Mouse (Mus musculus) heart, embryonic 11.5 days (tissue): Measurements from ENCODE around the gene Pkd1. TPM values are rescaled to one million over a fixed set of nuclear protein-coding genes. Genes with fewer than 3 reads are reported as not detected.

Experiments
- ATAC-seq: fragments of 200-750 bp; cut with Nextera tagmentation; replicated peaks from 2 replicates; pipeline ENCODE4 v1.8.0; 2017; ENCODE audit warnings: moderate library complexity; ENCODE audit not compliant: insufficient number of reproducible peaks, low FRiP score, low TSS enrichment
- H3K27ac ChIP-seq: fragments of 300-500 bp; sonication (generic); 2 replicates; pipeline ENCODE4 v1.5.1; 2014; ENCODE audit warnings: mild to moderate bottlenecking, low read depth, low read length
- H3K27me3 ChIP-seq: fragments of 300-500 bp; sonication (generic); 2 replicates; pipeline ENCODE4 v1.6.1; 2014; ENCODE audit warnings: mild to moderate bottlenecking, low read length, mixed read lengths; ENCODE audit not compliant: control insufficient read depth, insufficient read depth
- H3K36me3 ChIP-seq: fragments of 300-500 bp; sonication (generic); 2 replicates; pipeline ENCODE4 v1.6.1; 2014; ENCODE audit warnings: mild to moderate bottlenecking, low read length, moderate library complexity, mixed read lengths; ENCODE audit not compliant: control insufficient read depth, insufficient read depth
- H3K4me1 ChIP-seq: fragments of 300-500 bp; sonication (generic); 2 replicates; pipeline ENCODE4 v1.6.1; 2014; ENCODE audit warnings: low read length; ENCODE audit not compliant: control insufficient read depth, insufficient read depth
- H3K4me2 ChIP-seq: fragments of 300-500 bp; sonication (generic); 2 replicates; pipeline ENCODE4 v1.6.1; 2014; ENCODE audit warnings: mild to moderate bottlenecking, moderate library complexity
- H3K4me3 ChIP-seq: fragments of 300-500 bp; sonication (generic); 2 replicates; pipeline ENCODE4 v1.5.1; 2014; ENCODE audit warnings: low read depth, low read length
- H3K9ac ChIP-seq: fragments of 300-500 bp; sonication (generic); 2 replicates; pipeline ENCODE4 v1.6.1; 2014; ENCODE audit warnings: mild to moderate bottlenecking, low read depth, low read length, moderate library complexity
- H3K9me3 ChIP-seq: fragments of 300-500 bp; sonication (generic); replicated peaks from 2 replicates; pipeline ENCODE4 v1.6.1; 2016; ENCODE audit warnings: low read length; ENCODE audit not compliant: control insufficient read depth
- WGBS: fragments of 180-500 bp; shearing (Covaris S2); extraction: QIAGEN DNeasy Blood & Tissue Kit; methylation state at CpG from one replicate; pipeline ENCODE4 v1.1.7; 2014; ENCODE audit not compliant: insufficient replicate concordance; 5-methylcytosine and 5-hydroxymethylcytosine counted together
- polyA plus RNA-seq: library from polyadenylated mRNA; unstranded; fragments of >200 nt; fragmentation: Nextera tagmentation; extraction: Ambion mirVana; gene quantifications from 2 replicates; pipeline ENCODE4 v1.2.1, GENCODE M21; 2014

The Pkd1 gene
- polyA plus RNA-seq, 1 experiment from 2014 or later, result 9.2 TPM

- H3K36me3 ChIP-seq, result peaks cover 46% of the 10 kb centered on the region
- no peak overlapping the region for H3K4me2 ChIP-seq
- H3K27ac ChIP-seq, result peak overlapping the region; percentile 4; the same call in 1 of the 2 replicates
- peak overlapping the region; percentile 16; the same call in 1 of the 2 replicates for H3K9ac ChIP-seq
- WGBS, result 84% methylated on average over 24 of the region's 24 CpGs
- no peaks in the 10 kb centered on the region for H3K9me3 ChIP-seq
- H3K4me1 ChIP-seq, result no peaks in the 10 kb centered on the region
- no peak overlapping the region for H3K4me3 ChIP-seq
- ATAC-seq, result no peak
- no peaks in the 10 kb centered on the region for H3K27me3 ChIP-seq
Measured at GRCm38 (mm10) chr17:24514270-24515257, 35.1 kb upstream of the Pkd1 start.

GRCm38 (mm10) chr17:24520450-24520849 is 29.2 kb upstream of the Pkd1 start:
- Histone ChIP-seq H3K36me3 (peaks cover 28% of the 10 kb centered on the region), H3K27ac (no peak overlapping the region), H3K4me2 (no peak overlapping the region), H3K9ac (0 out of 2 replicates have a peak overlapping the region, but pooled peaks have one; percentile 22), H3K27me3 (no peaks in the 10 kb centered on the region), H3K9me3 (no peaks in the 10 kb centered on the region), H3K4me1 (no peaks in the 10 kb centered on the region; the same call in 1 of the 2 replicates), H3K4me3 (no peak overlapping the region)
- no peak for ATAC-seq
- 83% methylated on average over 4 of the region's 4 CpGs for WGBS

- ATAC-seq, result no peak
- H3K27ac ChIP-seq, result no peak overlapping the region
- H3K9me3 ChIP-seq, result no peaks in the 10 kb centered on the region
- no peaks in the 10 kb centered on the region for H3K27me3 ChIP-seq
- no peak overlapping the region for H3K4me3 ChIP-seq
- peaks cover 7% of the 10 kb centered on the region for H3K36me3 ChIP-seq
- no peak overlapping the region; the same call in 1 of the 2 replicates for H3K9ac ChIP-seq
- 75% methylated on average over 2 of the region's 2 CpGs for WGBS
- H3K4me2 ChIP-seq, result no peak overlapping the region
- H3K4me1 ChIP-seq, result peaks cover 16% of the 10 kb centered on the region
Measured at GRCm38 (mm10) chr17:24524734-24525133, 24.9 kb upstream of the Pkd1 start.

- ATAC-seq, result no peak
- no peaks in the 10 kb centered on the region for H3K9me3 ChIP-seq
- peaks cover 25% of the 10 kb centered on the region for H3K4me1 ChIP-seq
- H3K4me2 ChIP-seq, result peak overlapping the region; percentile 85
- H3K4me3 ChIP-seq, result peak overlapping the region; percentile 95
- peak overlapping the region; percentile 92 for H3K9ac ChIP-seq
- H3K27me3 ChIP-seq, result no peaks in the 10 kb centered on the region
- H3K27ac ChIP-seq, result peak overlapping the region; percentile 51
- WGBS, result under 1% methylated on average over 19 of the region's 19 CpGs
- peaks cover 5% of the 10 kb centered on the region for H3K36me3 ChIP-seq
Measured at GRCm38 (mm10) chr17:24527315-24527714, 22.3 kb upstream of the Pkd1 start.

DNA sequence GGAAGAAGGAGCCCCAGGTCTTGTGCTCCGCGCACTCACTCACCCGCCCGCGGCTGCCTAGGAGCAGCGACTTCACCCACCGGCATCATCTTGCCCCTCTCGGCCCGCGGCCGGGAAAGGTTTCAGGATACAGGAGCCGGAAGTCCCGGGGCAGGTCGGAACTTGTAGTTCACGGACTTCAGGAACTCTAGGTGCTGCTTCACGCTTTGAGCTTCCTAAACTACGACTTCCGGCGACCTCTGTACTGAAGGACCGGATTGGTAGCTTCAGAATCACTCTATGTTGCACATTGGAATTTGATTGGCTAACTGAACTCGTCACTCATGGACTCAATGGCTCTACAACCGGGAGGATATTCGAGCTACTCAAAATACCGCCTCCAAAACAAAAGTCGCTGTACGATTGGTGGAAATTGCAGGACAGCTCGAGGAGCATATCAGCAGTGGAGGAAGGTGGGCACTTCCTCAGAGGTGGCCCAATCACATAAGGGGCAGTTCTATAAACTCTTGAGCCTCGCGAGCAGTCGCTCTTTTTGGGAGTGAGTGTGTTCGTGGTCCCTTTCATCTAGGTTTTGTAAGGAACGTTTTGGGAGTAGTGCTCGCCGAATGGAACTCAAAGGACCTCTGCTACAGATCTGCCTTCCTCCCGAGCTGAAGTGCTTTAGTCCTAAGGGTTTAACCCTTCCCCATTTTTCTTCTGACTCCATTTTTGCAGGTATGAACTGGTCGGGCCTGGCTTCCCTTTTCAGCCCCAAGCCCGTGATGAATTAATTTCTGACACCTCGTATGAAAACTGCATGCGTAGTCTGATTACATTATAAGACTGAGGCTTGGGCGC is 21.7 kb upstream of the Pkd1 start, which contains the start of gene Traf7:
TSS of gene Traf7 (minus strand) at position 216 of the 837 bp plus-strand sequence.
- Histone ChIP-seq H3K36me3 (peaks cover 5% of the 10 kb centered on the region), H3K27me3 (no peaks in the 10 kb centered on the region), H3K27ac (peak within 1 kb of the TSS; percentile 54), H3K4me2 (peak within 1 kb of the TSS; percentile 85), H3K4me3 (peak within 1 kb of the TSS; percentile 95), H3K9me3 (no peaks in the 10 kb centered on the region), H3K9ac (peak within 1 kb of the TSS; percentile 92), H3K4me1 (peaks cover 27% of the 10 kb centered on the region)
- under 1% methylated on average over 40 of the region's 40 CpGs for WGBS
- ATAC-seq, result peak; percentile 94

DNA sequence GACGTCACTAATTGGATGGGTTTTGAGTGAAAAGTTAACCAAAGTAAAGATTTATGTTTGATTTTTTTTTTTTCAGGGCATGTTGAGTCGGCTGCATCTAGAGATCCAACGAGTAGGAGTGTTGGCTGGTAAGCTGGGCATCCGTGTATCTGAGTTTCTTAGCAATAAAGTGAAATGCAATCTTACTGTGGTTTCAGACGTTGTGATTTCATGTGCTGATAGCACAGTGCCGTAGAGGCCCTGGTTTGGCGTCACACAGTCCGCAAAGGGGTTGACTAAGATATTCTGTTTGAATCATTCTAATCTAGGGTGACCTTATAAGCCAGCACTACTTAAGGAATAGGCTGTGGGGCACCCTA is 21.1 kb upstream of the Pkd1 start:
- Histone ChIP-seq H3K4me3 (peak overlapping the region; percentile 95), H3K9ac (peak overlapping the region; percentile 80), H3K36me3 (peaks cover 5% of the 10 kb centered on the region), H3K9me3 (no peaks in the 10 kb centered on the region), H3K4me1 (peaks cover 33% of the 10 kb centered on the region), H3K27me3 (no peaks in the 10 kb centered on the region), H3K27ac (peak overlapping the region; percentile 54), H3K4me2 (peak overlapping the region; percentile 85)
- ATAC-seq, result no peak
- 0% methylated on average over 8 of the region's 8 CpGs for WGBS

DNA sequence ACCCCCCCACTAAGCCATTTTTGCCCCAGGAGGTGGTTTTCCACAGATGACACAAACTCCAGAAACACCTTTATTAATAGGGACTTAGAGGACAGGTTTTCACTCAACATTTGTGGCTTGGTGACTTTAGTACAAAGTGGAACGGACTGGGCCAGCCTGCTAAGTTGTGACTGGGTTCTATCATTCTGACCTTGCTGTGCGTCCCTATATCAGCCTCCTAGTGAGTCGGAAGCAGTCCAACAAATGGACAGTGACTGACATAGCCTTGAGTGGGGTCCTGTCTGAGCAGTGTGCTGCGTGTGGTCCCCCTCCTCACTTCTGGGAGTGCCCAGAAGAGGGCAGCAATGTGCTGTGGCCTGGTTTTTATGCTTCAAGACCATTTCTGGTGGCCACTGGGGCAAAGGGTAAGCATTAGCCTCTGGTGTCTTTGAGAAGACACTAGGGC is 20.6 kb upstream of the Pkd1 start:
- Histone ChIP-seq H3K27ac (peak overlapping the region; percentile 54), H3K4me1 (peaks cover 33% of the 10 kb centered on the region), H3K36me3 (peaks cover 5% of the 10 kb centered on the region), H3K4me3 (peak overlapping the region; percentile 95), H3K9ac (peak overlapping the region; percentile 80), H3K4me2 (peak overlapping the region; percentile 85), H3K9me3 (no peaks in the 10 kb centered on the region), H3K27me3 (no peaks in the 10 kb centered on the region)
- ATAC-seq, result no peak
- under 1% methylated on average over 4 of the region's 4 CpGs for WGBS

DNA sequence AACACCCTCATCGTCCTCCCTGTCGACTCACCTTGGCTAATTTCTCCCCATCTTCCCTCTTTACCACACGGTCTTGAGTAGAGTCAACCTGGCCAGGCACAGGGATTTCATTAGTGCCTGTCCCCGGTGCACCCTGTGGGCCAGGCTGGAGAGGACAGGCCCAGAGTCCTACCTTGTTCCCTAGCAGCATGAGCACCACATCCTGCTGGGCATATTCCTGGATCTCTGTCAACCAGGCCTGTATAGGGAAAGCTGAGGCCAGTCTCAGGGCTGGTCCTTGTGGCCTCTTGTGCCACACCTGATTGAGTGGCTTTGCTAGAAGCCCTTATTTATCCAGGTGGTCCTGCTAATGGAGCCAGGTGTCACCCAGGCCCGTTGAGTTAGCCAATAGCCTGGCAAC is 19.8 kb upstream of the Pkd1 start:
- H3K27ac ChIP-seq, result peak overlapping the region; percentile 54
- H3K9me3 ChIP-seq, result no peaks in the 10 kb centered on the region
- H3K27me3 ChIP-seq, result no peaks in the 10 kb centered on the region
- H3K4me2 ChIP-seq, result peak overlapping the region; percentile 85
- peak overlapping the region; percentile 95 for H3K4me3 ChIP-seq
- H3K4me1 ChIP-seq, result peaks cover 33% of the 10 kb centered on the region
- 23% methylated on average over 5 of the region's 5 CpGs for WGBS
- H3K9ac ChIP-seq, result peak overlapping the region; percentile 80
- peaks cover 5% of the 10 kb centered on the region for H3K36me3 ChIP-seq
- no peak for ATAC-seq
